Mouse (Mus musculus) heart, postnatal 0 days (tissue): ENCODE results near the gene Gnptab.
A peak's percentile ranks its signal among the peaks of the same experiment; 100 is the strongest.

Experiments
- CTCF ChIP-seq: IDR thresholded peaks from 2 replicates; pipeline ENCODE4 v1.5.1; 2016; ENCODE audit warnings: antibody characterized with exemption, control low read depth, low read depth
- EP300 ChIP-seq: IDR thresholded peaks from 2 replicates; pipeline ENCODE4 v1.6.1; 2016; ENCODE audit warnings: antibody characterized with exemption, low read depth

DNA sequence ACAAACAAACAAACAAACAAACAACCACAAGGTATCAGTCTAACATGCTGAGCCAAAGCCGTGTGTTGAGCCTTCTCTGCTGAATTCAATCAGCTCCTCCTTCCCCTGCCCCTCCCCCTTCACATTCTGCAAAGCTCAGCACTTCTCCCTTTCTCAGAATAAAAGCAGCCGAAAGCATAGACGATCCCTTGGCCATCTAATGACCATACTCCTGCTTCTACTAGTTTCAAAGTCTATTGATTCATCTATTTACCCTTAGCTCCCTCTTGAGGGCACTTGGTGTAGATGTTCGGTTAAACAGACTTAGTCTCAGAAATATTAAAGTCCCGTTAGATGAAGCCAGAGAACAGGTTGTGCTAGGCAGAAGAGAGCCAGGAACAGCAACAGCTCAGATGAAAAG, 48.2 kb upstream of the Gnptab start:
- peak; percentile 33 for TF ChIP-seq CTCF
- no peak for TF ChIP-seq EP300
